Mouse (Mus musculus): ENCODE data around the gene Naga.
"Not testable (repeated sequence)": the region's sequence is repeated elsewhere in the genome, so short reads cannot be mapped to it uniquely, and the experiment has no call there.

Gene Naga

DNA sequence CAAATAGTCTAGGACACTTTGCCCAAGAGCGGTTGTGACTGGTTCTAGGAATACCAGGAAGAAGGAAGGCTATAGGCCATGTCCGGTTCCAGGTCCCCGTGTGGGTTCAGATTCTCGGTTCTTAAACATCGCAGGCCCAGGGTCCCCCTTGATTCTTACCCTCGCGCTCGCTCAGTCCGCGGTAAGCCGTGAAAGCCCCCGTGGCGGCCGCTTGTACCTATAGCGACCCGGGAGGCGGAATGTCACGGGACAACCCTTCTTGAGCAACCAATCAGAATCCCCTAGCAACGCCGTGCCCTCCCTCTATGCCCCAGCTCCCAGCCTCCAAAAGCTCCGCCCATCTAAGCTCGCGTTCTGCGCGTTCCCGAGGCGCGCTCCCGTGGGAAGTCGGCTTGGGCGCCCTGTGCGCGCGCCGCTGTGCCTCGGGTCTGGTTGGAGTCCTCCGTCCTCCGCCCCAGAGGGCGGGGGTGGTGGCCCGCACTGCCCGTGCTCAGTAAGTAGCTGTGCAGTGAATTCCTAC, at the start of gene Naga, which contains the start of the genes Pheta2 and Smdt1:
TSS of gene Naga (minus strand) at position 333 of the 520 bp plus-strand sequence.
TSS of gene Pheta2 (plus strand) at position 350 of the 520 bp plus-strand sequence.
TSS of gene Smdt1 (plus strand) at position 367 of the 520 bp plus-strand sequence.
- peak; percentile 99 for DNase-seq (ENCODE audit: low spot score)

DNA sequence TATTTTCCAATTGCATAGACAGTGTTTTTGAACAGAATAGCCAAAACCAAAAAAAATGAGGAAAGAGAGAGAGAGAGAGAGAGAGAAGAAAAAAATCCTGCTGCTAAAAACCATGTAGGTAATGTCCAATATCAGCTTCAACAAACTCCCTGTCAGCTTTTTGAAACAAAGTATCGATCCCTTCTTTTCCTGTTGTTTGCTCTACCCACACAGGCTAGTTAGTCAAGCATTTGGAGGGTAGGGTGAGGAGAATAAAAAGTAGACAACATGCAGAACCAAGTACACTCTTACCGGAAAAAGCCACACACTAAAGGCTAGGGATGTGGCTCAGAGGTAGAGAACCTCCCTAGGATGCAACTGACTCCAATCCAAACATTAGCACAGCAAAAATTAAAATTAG, 47.0 kb upstream of the Naga start:
- no peak for DNase-seq (ENCODE audit: low spot score)

DNA sequence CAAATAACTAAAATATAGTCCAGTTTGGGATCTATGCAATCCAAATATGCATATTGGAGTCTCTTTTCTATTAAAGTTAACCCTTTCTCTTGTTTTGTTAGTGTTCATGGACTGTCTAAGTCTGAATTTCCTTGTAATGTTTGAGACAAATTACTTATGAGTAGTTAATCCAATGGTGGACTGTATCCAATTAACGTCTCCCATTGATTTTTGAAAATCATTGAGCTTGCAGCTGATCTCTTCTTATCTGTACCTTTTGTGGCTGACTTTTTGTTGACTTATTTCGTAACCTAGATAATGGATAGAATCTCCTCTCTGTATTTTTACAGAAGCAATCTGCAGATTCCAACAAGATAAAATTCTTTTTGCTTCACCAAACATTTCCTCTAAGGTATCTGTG, 43.7 kb upstream of the Naga start:
- DNase-seq (ENCODE audit: low spot score) = no peak

DNA sequence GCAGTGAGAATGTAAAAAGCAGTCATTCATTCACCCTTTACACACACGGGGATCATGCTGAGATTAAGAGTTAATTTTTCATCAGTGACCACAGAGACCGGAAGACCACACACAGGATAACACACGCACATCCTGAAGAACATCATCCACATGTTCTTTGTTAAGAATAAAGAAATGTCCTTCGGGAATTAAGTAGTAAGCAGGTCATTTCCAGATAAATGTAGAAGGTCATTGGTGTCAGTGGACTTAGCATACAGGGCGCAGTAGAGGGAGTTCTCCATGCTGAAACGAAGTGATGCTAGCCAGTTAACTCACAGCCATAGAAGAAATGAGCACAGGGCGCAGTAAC, 42.0 kb upstream of the Naga start:
- no peak for DNase-seq (ENCODE audit: low spot score)

DNA sequence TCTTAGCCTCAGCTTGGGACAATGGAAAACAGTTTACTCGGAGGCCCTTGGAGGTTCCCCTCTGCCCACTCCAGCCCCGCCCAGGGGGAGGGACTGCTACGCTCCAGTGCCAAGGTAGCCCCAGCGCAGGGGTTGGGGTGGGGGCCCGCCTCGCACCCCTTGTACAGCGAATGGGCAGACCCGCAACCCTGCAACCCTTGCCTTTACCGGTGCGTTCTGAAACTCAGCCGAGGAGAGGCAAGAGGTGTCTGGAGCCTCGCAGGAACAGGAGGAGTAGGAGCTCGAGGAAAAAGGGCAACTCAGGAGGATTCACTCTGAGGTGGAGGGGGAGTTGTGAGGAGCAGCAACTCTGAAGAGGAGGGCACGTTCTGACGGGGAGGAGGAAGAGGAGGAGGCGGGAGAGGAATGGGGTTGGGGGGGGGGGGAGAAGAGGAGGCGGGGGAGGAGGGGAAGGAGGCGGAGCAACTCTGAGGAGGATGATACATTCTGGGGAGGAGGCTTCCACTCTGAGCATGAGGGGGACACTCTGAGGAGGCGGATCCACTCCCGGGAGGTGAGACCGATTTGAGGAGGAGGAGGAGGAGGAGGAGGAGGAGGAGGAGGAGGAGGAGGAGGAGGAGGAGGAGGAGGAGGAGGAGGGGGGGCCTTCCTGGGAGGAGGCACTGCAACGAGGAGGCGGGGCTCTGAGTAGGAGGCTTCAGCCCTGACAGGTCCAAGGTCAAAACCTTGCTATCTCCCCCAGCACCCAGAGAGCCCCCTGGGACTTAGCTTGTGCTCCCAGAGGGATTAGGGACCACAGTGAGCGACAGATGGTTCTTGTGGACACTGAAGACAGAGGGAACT, 41.4 kb upstream of the Naga start, which contains the start of gene Cyp2d22:
TSS of gene Cyp2d22 (minus strand) at position 390 of the 843 bp plus-strand sequence.
- no peak for DNase-seq (ENCODE audit: low spot score)

DNA sequence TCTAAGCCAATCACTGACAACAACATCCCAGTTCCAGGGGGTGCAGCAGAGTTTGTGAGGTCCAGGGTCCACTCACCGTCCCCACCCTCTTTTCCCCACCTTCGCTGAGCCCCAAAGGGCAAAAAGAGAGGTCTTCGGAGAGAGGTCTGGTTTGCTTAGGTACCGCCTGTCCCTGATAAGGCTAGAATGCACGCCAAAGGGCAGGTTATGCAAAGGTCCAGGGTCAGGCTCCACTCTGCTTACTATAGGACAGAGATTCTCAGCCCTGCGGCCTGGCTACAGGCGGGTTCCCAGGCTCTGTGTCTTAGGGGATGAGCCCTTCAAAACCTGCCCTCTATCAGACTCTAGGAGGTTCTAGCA, 40.8 kb upstream of the Naga start:
- DNase-seq (ENCODE audit: low spot score) = no peak

DNA sequence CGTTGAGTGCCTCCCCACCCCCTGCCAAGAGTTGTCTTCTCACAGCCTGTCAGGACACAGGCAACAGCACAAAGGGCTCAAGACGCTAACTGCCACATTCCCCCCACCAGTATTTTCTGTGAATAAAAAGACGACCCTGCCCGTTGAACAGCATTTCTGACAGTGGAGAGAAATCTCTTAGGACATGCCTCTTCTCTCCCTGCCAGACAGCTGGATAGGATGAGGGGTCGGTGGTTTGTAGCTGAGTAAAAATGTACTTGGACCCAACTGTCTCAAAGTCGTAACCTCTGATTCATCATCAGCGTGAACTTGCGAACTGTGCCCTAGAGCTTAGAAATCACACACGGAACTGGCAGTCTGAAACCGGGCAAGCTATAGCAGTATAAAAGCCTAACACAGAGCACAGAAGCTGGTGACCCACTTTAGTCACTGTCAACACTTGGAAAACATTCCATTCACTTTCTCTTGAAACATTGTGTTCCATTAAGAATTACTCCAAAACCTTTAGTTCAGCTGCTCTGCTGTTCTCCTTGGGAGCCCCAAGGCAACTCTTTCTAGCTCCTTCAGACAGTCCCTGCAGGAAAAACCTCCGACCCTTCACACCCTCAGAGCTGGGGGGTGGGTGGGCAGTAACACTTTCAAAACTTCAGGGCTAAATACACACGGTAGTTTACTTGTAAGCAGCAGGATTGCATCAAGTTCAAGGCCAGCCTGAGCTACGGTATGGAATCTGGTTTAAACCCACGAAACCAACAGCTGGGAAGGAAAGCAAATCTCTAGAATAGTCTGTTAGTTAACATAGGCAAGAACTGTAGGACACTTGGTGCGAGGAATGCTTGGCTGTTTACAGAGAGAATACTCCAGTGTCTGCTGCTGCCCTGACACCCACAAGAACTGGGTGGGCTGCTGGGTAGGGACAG, 39.8 kb upstream of the Naga start:
- DNase-seq (ENCODE audit: low spot score) = no peak

DNA sequence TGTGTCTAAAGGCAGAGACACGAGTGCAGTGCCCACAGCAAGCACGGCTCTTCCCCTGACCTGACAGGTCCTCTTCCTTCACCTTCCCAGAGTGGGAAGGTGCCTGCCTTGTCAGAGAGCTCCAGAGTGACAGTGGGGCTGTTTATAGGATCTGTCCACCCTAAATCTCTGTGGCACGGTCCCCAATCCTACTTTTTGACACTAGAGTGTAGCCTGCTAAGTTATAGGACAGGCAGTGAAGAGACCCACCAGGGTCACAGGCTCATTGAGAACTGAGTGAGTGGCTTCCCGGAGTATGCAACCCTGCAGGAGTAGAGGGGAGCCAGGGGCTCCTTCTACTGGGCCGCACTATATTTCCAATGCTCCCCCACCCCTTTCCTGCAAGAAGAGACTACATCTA, 39.0 kb upstream of the Naga start:
- DNase-seq (ENCODE audit: low spot score) = no peak

DNA sequence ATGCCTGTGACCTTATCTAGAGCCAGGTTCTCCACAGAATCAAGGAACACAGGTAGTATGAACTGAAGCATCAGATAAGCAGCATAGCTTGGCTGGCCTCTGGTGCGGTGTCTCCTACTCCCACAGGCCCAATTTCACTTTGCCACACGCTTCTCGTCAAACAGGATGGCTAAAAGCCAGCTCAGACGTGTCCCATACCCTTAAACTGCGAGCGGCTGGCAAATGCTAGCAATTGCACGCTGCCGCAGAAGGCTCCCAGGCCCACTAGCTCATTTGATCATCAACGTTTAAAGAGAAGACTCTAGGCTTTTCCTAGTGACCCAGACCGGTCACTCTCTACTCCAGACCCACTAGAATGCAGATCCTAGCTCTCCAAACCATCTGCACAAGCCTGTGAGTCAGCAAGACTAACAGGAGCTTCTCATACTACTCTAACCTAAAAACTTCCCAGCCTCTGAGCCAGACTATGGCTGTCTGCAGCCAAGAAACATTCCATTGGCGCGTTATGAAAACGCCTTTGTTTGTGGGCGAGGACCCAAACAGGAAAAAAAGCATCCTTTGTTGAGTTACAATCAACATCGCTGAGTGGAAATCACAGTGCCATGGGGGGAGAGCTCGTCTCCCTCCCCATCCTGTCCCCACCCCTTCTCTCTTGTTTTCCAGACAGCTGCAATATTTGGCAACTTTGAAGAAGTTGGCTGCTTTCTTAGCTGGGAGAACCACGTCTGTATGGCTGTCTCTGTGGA, 37.8 kb upstream of the Naga start:
- DNase-seq (ENCODE audit: low spot score) = no peak

DNA sequence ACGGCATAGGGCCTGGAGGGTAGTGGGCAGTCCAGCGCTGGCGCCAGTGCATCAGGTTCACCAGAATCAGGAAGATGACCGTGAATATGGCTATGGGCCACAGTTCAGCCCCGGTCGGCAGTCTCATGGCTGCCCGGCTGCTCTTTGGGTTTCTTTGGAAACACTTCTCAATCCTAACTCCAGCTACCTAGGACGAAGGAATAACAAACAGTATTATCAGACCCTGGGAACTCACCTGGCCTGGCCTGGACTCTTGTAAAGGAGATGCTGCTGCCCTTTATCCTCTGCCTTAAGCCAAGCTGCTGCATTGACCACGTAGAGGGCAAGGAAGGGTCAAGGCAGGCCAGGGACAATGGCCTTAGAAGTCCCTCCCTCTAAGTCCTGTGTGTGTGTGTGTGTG, 37.1 kb upstream of the Naga start:
- no peak for DNase-seq (ENCODE audit: low spot score)

DNA sequence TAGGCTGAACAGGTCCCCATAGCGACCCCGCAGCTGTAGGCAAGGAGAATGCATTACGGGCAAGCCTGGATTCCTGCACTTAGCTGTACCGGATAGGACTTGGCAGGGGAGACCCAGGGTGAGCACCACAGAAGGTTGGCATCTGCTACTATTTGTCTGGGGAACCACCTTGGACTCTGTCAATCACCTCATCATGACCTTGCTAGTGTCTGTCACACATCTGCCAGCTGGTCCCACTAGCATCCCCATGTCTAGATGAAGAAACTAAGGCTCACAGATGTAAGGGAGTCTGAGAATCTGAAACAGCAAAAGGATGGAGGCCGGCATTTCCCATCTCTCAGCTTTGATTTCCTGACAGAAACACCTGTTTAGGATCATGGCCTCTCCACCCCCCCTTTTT, 35.7 kb upstream of the Naga start:
- DNase-seq (ENCODE audit: low spot score) = no peak

DNA sequence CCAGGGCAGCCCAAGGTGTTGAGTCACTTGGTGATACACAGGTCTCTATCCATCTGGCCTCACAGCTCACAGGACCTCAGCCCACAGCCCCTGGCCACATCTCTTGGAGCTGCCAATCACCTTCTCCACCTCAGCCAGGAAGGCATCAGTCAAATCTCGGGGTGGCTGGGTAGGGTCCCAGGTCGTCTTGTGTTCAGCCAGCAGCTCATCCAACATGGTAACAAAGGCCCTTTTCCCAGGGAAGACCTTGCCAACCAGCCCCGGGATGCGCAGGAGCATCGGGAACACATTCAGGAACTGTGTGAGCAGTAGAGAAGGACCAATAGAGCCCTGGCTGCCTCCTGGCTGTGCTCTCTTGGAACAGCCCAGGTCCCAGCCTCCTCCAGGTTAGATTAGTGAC, 34.3 kb upstream of the Naga start:
- no peak for DNase-seq (ENCODE audit: low spot score)

DNA sequence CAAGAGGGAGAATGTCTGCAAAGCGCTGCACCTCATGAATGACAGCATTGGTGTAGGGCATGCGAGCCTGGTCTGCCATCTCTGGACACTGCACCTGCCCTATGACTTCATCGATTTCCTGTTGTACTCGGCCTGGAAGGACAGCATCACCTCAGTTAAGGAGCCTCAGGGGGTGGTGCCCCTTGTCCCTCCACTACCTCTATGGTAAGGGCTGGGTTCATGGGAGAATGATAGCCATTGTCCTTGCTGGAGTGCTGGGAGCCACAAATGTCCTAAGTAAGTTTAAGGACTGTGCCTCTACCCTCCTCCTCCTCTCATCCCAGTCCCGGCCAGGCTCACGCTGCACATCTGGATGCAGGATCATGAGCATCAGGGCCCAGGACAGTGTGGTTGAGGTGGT, 33.7 kb upstream of the Naga start:
- no peak for DNase-seq (ENCODE audit: low spot score)

DNA sequence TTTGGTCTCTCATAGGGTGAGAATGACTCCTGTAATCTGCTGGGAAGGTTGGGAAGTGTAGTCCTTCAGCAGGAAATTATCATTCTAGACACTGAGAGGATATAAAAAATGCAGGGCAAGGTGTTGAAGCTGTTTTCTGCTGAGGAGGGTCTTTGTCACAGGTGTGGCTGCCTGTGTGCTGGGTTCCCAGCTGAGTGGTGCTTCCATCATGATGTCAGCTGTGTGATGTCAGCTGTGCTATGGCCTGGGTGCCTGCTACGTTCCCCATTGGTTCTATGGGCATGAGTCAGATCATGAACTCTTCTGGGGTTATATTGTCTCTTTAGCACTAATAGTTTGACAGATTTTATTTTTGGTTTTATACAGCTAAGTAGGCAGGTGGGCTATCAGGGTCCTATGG, 30.1 kb upstream of the Naga start:
- DNase-seq (ENCODE audit: low spot score) = no peak

DNA sequence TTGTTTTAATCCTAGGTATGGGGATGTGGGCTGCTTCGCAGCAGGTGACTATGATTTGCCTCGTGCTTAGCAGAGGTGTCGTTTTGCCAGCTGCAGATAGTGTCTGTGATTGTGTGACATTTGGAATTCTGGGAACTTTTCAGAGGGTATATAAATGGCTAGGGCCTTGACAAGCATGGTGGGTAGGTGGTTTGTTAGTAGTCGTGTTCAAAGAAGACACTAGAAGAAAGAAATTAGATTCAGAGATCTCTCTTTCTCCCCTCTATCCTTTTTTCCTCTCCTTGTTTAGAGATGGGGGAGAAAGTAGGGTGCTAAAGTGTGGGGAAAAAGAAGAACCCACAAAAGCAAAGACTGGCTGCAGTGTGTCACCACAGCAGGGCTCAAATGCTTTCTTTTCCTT, 29.4 kb upstream of the Naga start:
- DNase-seq (ENCODE audit: low spot score) = no peak

DNA sequence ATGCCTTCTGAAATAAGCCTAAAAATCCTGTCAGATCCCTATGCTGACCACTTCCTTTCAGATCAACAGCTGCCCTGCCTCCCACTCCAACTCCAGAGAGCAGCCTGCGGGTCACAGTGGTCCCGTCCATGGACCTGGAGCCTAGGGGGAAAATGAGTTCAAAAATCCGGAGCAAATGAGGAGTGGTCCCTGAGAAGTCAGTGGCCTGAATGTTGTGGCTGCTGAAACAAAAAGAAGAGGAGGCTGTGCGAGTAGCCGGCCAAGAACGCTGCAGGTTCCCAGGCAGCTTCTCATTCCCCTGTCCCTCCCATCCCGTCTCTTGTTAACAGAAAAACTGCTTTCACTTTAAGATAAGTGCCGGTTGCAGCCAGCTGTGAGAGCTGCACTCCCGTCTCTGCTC, 25.8 kb upstream of the Naga start:
- not testable (repeated sequence) for DNase-seq (ENCODE audit: low spot score)

DNA sequence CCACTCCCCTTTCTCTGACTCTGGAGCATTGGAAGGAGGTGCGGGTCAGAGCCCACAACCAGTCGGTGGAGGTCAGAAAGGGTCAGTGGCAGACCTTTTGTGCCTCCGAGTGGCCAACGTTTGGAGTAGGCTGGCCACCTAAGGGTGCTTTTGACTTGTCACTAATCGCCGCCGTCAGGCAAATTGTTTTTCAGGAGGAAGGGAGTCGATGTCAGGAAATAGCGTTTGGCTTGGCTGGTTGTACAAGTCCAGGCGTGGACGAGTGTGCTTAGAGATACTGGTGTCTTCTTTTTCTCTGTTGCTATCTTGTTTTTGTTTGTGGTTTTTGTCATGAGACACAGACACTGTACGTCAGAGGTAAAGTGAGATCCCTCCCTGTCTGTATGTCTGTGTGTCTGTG, 25.1 kb upstream of the Naga start:
- DNase-seq (ENCODE audit: low spot score) = not testable (repeated sequence)

DNA sequence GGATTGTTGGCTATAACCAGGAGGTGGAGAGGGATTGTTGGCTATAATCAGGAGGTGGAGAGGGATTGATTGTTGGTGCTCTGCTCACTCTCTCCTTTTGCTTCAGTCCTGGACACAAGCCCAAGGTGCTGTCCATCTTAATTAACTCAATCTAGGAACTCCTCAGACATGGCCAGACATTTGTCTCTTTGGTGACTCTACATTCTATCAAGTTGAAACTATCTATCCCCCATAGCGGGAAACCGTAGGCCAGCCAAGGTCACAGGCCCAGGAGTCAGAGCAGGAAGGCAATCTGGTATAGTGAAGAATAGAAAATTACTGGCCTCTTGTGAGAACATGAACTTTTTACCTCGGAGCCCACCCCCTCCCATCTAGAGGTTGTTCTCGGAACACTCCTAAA, 23.5 kb upstream of the Naga start:
- no peak for DNase-seq (ENCODE audit: low spot score)

DNA sequence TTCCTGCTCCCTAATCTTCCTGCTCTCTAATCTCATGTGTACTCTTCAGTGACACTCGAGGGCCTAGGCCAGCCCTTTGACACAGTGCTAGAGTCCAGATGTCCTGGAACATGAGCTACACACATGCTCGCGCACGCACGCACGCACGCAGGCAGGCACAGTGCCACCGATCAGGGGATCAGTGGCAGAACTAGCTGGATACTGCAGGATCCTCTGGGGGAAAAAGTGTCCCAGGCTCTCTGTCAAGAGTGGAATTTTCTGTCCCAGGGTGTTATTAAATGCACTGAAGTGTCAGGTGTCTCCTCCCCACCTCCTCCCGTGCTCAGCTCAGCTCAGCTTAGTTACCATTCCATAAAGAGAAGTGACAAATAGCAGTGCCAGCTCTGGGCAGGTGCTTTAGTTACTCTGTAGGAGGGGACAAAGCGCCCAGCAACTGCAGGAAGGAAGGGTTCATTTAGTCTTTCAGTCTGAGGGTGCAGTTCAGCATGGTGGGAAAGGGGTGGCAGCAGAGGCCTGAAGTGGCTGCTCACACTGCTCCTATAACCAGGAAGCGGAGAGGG, 22.8 kb upstream of the Naga start:
- no peak for DNase-seq (ENCODE audit: low spot score)

DNA sequence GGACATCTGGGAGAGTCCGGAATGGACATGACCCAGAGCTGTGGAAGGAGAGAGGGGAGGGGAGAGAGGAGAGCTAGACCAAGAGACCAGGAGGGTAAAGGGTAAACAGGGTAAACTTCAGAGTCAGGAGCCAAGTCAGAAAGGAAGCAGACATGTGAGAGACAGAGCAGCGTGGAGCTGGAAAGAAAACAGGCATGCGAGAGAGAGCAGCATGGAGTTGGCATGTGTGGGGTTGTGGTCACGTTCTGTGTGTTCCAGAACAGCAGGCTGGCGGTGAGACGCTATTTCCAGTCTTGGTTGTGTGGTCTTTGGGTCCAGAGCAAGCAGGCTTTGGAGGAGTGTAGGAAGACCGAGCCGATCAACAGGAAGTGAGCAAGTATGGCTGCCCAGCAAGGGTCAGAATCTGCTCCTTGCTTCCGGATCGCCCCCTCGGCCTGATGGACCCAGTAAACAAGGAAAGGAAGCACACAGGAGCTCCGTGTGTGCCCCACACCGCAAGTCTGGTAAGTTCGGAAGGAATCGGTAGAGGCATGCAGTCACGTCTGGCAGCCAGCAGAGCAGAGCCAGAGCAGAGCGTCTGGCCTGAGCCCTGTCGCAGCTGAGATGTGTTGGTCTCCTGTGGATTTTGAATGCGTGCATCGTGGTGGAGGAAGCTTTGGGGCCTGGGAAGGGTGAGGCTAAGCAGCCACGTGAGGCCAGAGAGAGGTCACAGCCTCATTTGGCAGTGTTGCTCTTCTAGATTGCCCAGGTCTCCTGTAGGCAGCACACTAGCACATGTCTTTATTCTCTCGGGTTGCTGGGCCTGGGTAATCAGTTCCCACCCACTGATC, 19.9 kb upstream of the Naga start:
- no peak for DNase-seq (ENCODE audit: low spot score)

All from c-Kit-positive CD71-positive TER-119-positive erythroid progenitor cells, embryonic 14.5 days (primary cell).